Mouse (Mus musculus) left cerebral cortex, postnatal 14 days (tissue): Measurements from ENCODE around the gene Tmem184c. TPM values are rescaled to one million over a fixed set of nuclear protein-coding genes. Genes with fewer than 3 reads are reported as not detected.

Experiments used
- DNase-seq, 2 experiments: peaks; one replicate each; pipeline ENCODE4 v3.0.0; 2021 to 2022; ENCODE audit warnings: low spot score in 2 of 2, mixed read lengths in 1 of 2
- intact Hi-C: fragments of 180-260 bp; cut with DNase I; formaldehyde crosslinking; loops from one replicate; pipeline ENCODE4 v1.15.1; 2025
- total RNA-seq, 2 experiments: library from RNA; stranded (reverse); gene quantifications; 2 replicates each; pipeline ENCODE4 v1.2.3; 2021

The Tmem184c gene
- total RNA-seq, 2 experiments from 2014 or later, result 62.9 to 63.0 TPM

DNA sequence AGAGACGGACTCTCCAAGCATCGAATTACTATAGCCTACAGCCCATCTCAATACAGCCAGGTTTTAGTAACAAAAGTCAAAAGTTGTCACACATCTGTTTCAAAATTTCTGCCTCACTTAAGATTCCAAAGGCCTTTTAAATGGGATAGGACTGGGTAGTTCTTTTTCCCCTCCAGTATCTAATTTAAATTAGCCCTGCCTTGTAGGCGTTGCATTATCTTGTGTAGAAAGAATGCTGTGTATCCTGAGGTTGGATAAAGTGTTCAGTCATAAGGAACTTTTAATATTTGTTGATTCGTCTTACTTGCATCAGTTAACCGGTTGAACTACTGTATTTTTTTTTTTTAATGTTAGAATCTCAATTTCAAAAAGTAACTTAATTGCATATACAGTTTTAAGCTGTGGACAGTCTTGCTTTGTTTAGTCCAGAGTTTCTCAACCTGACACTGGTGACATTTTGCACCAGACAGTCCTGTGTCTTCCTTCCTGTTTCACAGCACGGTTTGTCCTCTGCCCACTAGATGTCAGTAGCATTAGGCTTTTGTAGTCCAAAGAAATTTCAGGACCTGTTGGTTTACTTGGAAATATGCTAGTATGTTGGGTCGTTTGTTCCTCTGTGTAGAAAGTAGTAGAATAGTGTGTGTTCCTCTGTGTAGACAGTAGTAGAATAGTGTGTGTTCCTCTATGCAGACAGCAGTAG is 60.5 kb downstream of the Tmem184c start:
- intact Hi-C loops, result loop anchor here (2.0 kb wide), 1 partner anchor 61 kb away; the partner anchor contains the start of gene Tmem184c
- DNase-seq, result peak; percentile 34 to 49

DNA sequence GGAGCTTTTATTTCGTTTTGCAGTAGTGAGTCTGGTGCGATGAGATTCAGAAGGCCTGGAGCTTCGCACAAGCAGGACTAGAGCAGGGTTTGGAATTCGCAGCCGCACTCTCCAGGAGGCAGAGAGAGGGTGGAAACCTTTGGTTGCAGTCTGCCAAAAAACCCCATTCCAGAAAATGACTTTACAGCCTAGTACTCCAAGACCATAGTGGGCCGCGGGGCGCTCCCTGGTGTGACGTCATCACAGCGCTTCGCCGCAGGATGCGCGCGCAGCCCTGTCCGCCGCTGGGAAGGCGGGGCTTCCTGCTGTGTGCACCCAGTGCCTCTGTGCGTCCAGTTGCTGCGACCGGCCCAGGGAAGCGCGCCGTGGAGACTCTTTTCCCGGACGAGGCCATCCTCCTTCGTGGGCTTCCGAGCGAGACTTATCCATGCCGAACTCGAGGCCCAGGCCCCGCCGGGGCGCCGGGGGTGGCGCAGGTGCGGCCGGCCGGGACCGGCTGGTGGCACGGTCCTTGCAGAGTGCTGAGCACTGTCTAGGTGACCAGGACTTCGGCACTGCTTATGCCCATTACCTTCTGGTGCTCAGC is 61.3 kb downstream of the Tmem184c start, which contains the start of gene Prmt9:
Gene Prmt9, plus strand, starts transcription at position 277 of the 586 bp plus-strand sequence.
- DNase-seq, result peak; percentile 94 to 95
- intact Hi-C loops, result loop anchor here (2.0 kb wide), 1 partner anchor 62 kb away; the partner anchor contains the start of gene Tmem184c

Other genes with a start within 250 kb of the Tmem184c start
- 10 to 100 TPM; 15.8 to 20.1 TPM for gene Arhgap10, start 92.7 kb downstream of the Tmem184c start, total RNA-seq
- gene Prmt9, start 61.3 kb downstream of the Tmem184c start, total RNA-seq, result 10 to 100 TPM; 21.9 to 22.0 TPM
- gene Ednra, start 113.8 kb upstream of the Tmem184c start, total RNA-seq, result 1 to 10 TPM; 5.1 to 5.3 TPM